Mouse (Mus musculus) gastrocnemius, postnatal 4 days (tissue): ENCODE results near the gene Me3. TPM values are rescaled to one million over a fixed set of nuclear protein-coding genes. Genes with fewer than 3 reads are reported as not detected.

Experiments
- DNase-seq, 2 experiments: peaks; one replicate each; pipeline ENCODE4 v3.0.0; 2021 to 2022; ENCODE audit warnings: low spot score in 2 of 2, mixed read lengths in 2 of 2
- total RNA-seq, 2 experiments: library from RNA; stranded (reverse); gene quantifications; 2 replicates each; pipeline ENCODE4 v1.2.3; 2021

Gene Me3
- total RNA-seq, 2 experiments from 2014 or later = 33.8 to 36.1 TPM

DNA sequence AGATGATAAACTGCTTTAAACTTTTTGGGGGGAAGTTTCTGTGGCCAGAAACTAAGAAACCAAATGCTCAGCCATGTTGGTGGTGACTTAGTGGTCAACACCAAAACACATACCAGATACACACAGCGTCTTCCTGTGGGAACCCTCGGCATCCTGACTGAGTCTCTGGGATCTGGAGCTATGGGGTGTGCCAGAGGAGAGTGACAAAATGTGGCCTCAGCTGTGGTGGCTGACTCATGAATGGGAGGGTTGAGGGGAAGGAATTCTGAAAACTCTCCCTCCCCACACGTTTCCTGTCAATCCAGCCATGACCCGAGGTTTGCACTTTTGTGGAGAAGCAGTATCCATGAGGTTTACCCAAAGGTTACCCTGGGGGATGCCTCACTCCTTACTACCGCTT lies 32.0 kb downstream of the Me3 start:
- DNase-seq = no peak

DNA sequence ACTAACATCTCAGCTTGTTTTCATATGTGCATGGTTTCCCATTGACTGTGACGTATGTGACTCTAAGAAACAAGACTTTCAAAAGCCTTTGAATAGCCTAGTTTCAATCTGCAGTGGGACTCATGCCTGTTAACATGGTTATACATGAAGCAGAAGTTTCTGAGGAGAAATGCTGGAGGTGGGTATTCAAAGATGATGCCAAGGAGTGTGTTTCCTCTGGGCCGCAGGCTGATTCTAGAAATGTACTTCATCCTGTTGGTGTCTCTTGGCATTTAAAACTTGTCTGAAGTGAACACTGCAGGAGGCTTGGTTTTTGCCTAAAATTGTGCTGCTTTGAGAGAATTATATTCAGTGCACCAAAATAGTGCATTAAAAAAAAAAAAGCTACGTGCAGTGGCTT lies 34.2 kb downstream of the Me3 start:
- DNase-seq = no peak

- no peak for DNase-seq
These were observed 35.4 kb downstream of the Me3 start for GRCm38 (mm10) chr7:89667570-89667969.

GRCm38 (mm10) chr7:89669461-89669860 lies 37.3 kb downstream of the Me3 start:
- DNase-seq = no peak

DNA sequence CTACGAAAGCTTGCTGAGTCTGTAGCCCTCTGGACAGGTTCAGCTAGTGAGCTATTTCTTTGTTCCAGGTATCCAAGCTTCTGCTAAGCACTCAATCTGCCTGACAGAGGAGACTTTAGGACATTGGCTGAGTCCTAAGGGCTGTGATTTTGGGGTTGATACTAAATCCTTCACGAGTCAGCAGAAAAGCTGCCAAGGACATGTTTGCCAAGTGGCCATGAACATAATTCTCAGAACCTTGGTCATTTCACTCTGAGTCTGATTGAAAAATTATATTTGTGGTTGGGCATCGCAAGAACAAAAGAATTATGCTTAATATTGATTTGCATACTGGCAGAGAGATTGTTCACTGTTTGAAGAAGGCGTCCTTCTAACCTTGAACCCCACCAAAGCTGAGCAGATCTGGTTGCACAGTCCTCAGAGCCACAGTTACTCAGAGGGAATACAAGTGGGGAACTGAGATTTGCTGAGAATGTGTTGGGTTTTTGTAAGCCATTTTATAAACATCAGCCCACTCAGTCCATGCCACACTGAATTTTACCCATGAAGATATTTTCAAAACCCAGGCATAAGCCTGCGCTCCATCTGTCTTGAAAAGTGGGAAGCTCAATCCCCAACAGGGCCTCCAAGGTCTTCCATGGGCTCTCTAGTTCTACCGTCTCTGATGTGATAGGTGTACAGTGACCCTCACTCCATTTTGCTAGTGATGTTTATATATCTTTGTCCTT lies 39.1 kb downstream of the Me3 start:
- no peak for DNase-seq

DNA sequence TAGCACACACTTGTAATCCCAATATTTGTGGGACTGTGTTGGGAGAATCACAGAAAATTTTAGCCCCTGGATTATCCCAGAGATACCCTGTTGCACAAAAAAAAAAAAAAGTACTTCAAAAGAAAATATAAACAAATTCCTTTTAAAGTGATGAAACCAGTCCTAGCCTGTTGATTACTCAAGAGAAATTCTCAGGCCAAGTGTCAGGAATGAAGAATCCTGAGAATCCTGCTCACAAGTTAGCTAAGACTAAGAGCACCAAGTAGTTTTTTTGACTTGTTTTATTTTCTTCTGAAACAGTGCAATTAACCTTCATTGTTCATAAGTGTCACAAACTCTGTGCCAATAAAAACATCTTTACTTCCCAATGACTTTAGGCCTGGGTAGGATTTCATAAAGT lies 44.0 kb downstream of the Me3 start:
- no peak for DNase-seq

DNA sequence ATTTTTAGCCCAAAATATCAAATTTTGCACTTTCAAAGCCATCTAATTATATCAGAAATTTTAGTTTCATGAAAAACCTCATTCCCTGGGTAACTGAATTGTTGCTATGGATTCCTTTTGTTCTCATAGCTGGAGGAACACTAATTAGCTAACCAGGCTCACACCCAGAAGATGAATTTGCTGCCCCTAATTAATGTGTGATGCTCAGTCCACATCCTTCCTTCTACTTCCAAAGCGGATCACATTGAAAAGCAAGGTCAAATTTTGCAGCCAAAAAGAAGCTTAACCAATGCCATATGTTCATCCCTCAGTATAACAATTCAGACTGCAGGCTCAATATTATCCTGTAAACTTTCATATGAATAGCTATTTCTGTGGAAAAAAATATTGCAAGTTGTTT lies 45.7 kb downstream of the Me3 start:
- no peak for DNase-seq

- DNase-seq = no peak
These were observed 46.5 kb downstream of the Me3 start for GRCm38 (mm10) chr7:89678719-89679118.

DNA sequence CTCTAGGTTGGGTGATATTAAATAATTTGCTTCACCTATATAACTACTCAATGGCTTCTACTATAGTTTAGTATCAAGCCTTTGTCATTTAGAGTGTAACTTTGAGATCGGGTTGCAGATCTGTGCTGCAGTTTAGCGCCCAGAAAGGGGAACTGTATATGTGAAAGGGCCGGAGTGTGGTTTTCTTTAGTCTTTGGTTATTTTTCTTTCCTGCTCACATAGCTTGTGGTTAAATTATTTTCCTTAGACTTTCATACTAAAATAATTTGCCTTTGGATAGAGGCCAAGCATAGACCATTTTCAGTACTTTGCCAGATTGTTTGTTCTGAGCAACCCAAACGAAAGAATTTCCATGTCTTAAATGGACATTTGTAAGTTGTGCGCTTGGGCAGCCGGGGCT lies 46.9 kb downstream of the Me3 start:
- no peak for DNase-seq

DNA sequence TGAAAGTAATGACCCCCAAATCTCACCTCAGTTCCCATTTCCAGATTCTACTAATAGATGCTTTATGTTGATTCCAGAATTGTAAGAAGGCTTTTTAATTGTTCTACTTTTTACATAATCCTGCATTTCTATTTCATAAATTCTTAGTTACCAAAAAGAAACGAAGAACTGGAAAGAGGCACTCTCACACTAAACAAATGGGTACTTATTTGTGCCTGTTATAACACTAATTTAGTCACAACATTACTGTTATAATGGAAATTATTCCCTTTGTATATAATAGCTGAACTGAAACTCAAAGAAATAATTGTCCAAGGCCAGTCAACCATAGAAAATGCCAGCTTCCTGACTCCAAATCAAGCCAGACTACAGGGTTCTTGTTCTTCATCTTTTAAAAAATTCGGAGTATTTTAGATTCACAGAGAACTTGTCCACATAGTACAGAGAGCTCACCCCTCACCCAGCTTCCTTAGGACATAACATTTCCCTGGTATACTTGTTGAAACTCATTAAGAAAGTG lies 47.5 kb downstream of the Me3 start:
- no peak for DNase-seq

- DNase-seq = no peak
These were observed 48.7 kb downstream of the Me3 start for GRCm38 (mm10) chr7:89680891-89681290.

GRCm38 (mm10) chr7:89681666-89682470 lies 49.7 kb downstream of the Me3 start:
- DNase-seq = no peak

- DNase-seq = no peak
These were observed 66.0 kb downstream of the Me3 start for GRCm38 (mm10) chr7:89698186-89698585.

DNA sequence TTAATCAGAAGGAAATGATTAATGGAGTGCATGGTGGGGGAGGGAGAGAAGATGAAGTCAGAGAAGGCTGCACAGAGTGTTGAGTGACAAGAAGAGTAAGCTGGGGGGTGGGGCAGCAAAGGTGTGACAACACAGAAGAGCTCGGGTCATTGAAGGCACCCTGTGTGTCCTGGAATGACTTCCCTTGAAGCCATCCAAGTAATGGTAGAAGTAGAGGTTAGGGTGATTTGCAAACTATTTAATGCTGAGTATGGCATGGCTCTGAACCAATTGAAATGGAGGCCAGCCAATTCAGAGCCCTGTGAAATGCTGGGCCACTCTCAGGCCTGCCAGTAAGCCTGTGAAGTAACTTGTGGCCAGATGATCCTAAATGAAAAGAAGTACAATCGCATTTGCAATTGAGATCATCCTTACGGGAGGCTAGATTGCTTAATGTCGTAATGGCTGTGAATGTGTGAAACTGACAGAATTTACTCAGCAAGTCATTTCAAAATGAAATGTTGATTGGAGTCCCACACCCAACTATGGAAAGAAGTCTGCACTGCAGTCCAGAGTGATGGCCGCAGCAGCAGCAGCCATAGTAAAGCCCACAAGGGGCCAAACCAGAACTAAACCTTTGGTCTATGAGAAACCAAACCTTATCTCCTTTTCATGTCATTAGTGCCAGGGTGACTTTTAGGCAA lies 67.6 kb downstream of the Me3 start:
- DNase-seq = no peak

- DNase-seq = no peak
These were observed 68.3 kb downstream of the Me3 start for GRCm38 (mm10) chr7:89700511-89700910.

GRCm38 (mm10) chr7:89710776-89711175 lies 78.6 kb downstream of the Me3 start:
- DNase-seq = no peak

DNA sequence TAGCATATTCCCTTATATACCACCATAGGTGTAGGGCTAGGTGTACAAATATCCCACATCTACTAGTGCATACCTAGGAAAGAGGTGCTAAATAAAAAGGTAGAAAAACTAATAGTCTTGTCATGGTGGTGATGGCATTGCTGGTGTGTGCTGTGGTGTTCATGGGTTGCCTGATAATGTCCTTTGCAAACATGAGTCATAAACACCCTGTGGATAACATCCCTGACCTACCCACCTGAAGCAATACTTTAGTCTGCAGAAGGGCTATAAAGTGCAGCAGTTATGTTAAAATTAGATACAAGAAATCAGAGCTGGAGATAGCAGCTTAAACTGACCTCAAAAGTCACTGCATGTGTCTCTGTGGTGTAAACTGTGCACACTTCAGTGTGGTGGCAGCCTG lies 80.9 kb downstream of the Me3 start:
- no peak for DNase-seq

DNA sequence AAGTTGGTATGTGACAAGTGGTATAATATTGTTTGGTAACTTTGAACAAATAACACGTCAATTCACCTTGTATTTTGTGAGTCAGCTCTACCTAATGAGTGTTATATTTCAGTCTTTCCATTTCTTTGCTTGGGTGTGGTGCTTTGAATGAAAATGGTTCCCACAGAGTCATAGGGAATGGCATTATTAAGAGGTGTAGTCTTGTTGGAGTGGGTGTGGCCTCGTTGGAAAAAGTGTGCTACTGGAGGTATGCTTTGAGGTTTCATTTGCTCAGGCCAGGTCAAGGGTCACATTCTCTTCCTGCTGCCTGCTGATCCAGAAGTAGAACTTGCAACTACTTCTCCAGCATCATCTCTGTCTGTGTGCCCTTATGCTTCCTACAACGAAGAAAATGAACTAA lies 84.0 kb downstream of the Me3 start:
- DNase-seq = no peak

DNA sequence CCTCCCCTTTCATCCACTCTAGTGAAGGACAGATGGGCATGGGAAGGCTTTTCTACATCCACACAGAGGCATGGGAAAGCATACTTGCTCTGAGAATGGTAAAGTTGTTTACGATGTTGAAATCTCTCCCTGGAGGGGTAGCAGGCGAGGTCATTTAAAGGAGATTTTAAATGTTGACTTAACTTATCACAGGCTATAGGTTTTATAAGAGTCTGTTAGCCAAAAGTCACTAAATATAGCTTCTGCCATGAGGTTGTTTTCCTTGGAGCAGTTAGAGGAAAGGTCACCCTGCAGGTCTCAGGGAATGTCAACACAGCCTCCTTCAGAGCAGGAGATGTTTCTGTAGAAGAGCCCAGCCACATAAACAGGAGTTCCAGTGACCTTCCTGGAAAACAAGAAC lies 85.3 kb downstream of the Me3 start:
- DNase-seq = no peak

GRCm38 (mm10) chr7:89718264-89718663 lies 86.1 kb downstream of the Me3 start:
- DNase-seq = no peak

- DNase-seq = no peak
These were observed 88.1 kb downstream of the Me3 start for GRCm38 (mm10) chr7:89720256-89720655.

DNA sequence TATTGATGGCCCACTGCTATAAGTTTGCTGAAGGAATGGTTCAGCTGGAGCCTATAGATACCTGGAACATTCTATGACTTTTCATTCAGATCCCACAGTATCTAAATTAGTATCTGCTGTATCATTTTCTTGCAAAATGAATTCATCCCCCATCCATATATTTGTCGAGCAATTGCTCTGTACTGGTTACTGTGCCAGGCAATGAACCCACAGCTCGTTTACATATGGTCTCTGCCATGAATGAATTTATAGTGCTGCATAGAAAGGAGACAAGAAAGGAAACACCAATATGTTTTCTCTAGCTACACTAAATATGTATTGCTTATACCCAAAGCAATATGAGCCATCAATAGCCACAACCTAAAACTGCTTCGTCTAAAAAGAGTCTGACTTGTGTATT lies 94.5 kb downstream of the Me3 start:
- DNase-seq = no peak
